Mouse (Mus musculus) lung, embryonic 16.5 days (tissue): ENCODE results near the gene Il18r1. TPM values are rescaled to one million over a fixed set of nuclear protein-coding genes. Genes with fewer than 3 reads are reported as not detected.

Experiments
- ATAC-seq: fragments of 200-750 bp; cut with Nextera tagmentation; 2 replicates; pipeline ENCODE4 v1.8.0; 2017; ENCODE audit warnings: low read depth, mild to moderate bottlenecking, moderate library complexity
- H3K27ac ChIP-seq: fragments of 300-500 bp; sonication (generic); 2 replicates; pipeline ENCODE4 v1.5.1; 2014; ENCODE audit warnings: mild to moderate bottlenecking, control low read depth, low read length
- H3K27me3 ChIP-seq: fragments of 300-500 bp; sonication (generic); 2 replicates; pipeline ENCODE4 v1.6.1; 2014; ENCODE audit warnings: low read depth, low read length, mixed read lengths; ENCODE audit not compliant: control insufficient read depth, insufficient read depth
- H3K36me3 ChIP-seq: fragments of 300-500 bp; sonication (generic); 2 replicates; pipeline ENCODE4 v1.6.1; 2014; ENCODE audit warnings: low read length; ENCODE audit not compliant: control insufficient read depth, insufficient read depth
- H3K4me1 ChIP-seq: fragments of 300-500 bp; sonication (generic); replicated peaks from 2 replicates; pipeline ENCODE4 v1.6.1; 2014; ENCODE audit warnings: low read length, mixed read lengths; ENCODE audit not compliant: control insufficient read depth, insufficient read depth
- H3K4me2 ChIP-seq: fragments of 300-500 bp; sonication (generic); 2 replicates; pipeline ENCODE4 v1.6.1; 2014; ENCODE audit warnings: low read depth, low read length, control low read depth
- H3K4me3 ChIP-seq: fragments of 300-500 bp; sonication (generic); 2 replicates; pipeline ENCODE4 v1.5.1; 2014; ENCODE audit warnings: mild to moderate bottlenecking, low read length, control low read depth
- H3K9ac ChIP-seq: fragments of 300-500 bp; sonication (generic); 2 replicates; pipeline ENCODE4 v1.6.1; 2014; ENCODE audit warnings: low read length, control low read depth
- H3K9me3 ChIP-seq: fragments of 300-500 bp; sonication (generic); 2 replicates; pipeline ENCODE4 v1.6.1; 2016; ENCODE audit warnings: low read length; ENCODE audit not compliant: control insufficient read depth
- WGBS: fragments of 180-500 bp; shearing (Covaris S2); extraction: QIAGEN DNeasy Blood & Tissue Kit; methylation state at CpG from one replicate; pipeline ENCODE4 v1.1.7; 2014; 5-methylcytosine and 5-hydroxymethylcytosine counted together
- polyA plus RNA-seq: library from polyadenylated mRNA; unstranded; fragments of >200 nt; fragmentation: Nextera tagmentation; extraction: Ambion mirVana; gene quantifications from 2 replicates; pipeline ENCODE4 v1.2.1, GENCODE M21; 2015

Il18r1 gene
- polyA plus RNA-seq, 1 experiment from 2014 or later: 7.6 TPM

DNA sequence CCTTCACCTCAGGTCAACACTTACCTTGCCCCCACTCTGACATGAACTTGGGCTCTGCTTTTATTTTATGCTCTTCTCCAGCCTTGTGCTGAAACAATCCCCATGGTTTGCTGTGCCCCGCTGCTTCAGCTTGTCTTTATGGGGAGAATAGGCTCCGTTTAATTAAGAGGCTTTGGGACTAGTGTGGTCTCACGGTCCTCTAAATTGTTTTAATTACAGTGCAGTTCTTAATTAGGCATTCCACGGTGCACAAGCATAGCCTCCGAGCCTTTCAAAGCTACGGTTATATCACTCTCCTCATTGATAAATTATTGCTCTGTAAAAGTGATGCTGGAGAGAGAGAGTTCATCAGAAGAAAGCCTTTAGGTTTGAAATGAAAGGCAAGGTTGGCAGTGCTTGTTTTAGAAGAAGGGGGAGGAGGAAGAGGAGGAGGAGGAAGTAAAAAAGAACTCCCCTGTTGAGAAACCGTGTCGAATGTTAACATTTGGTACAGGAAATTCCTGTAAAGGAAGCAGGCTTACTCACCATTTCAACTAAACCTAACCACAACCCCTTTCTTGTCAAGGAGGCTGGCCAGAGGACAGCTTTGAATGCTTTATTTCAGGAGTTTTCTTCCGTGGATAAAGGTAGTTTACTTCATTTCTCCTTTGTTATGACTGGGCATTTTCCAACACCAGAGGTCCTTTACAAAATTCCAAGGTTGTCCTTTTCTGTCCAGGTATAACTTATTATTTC, 49.7 kb downstream of the Il18r1 start, which contains the start of gene Il18rap:
Gene Il18rap, plus strand, starts transcription at position 512 of the 735 bp plus-strand sequence.
- no peak within 1 kb of the TSS for H3K27ac ChIP-seq
- no peaks in the 10 kb centered on the region for H3K27me3 ChIP-seq
- H3K9ac ChIP-seq: no peak within 1 kb of the TSS
- no peaks in the 10 kb centered on the region for H3K36me3 ChIP-seq
- no peaks in the 10 kb centered on the region for H3K4me1 ChIP-seq
- H3K9me3 ChIP-seq: no peaks in the 10 kb centered on the region
- H3K4me2 ChIP-seq: no peak within 1 kb of the TSS
- ATAC-seq: no peak
- no peak within 1 kb of the TSS for H3K4me3 ChIP-seq
- 52% methylated on average over 9 of the region's 9 CpGs for WGBS

DNA sequence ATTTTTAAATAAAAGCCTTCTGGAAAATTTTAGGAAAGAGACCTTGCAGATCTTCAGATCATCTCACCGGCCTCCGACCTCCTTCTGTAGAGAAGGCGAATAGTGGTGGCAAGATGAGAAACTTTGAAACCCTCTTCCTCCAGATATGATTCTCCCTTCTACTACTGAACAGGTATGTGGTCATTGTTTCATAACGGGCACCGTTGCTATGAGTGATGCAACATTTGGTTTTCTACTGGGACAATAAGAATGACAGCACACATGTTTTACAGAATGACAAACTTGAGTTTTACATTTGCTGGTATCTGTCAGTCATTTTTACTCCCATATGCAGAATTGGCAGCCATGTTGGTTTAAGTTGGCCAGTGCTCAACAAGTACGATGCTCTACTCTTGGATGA, 51.0 kb downstream of the Il18r1 start:
- Histone ChIP-seq H3K4me3 (no peak overlapping the region), H3K4me1 (no peaks in the 10 kb centered on the region), H3K4me2 (no peak overlapping the region), H3K9ac (no peak overlapping the region), H3K27ac (no peak overlapping the region), H3K36me3 (no peaks in the 10 kb centered on the region), H3K9me3 (no peaks in the 10 kb centered on the region), H3K27me3 (no peaks in the 10 kb centered on the region)
- ATAC-seq: no peak
- WGBS: 91% methylated on average over 6 of the region's 6 CpGs

DNA sequence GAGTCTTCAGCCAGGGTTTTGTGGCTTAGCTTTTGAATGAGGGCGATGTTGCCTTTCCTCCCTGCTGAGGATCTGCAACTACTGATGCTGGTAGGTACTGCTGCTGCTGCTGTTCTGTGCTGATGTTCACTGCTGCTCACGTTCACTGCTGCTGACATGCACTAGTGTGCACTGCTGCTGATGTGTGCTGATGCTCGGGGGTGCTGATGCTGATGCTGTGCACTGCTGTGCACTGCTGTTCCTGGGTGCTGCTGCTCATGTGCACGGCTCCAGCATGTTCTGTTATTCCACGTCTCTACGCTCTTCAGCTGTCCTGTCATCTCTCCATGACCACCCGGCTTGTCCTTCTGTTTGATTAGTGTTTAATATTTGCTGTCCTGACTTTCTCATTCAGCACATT, 57.6 kb downstream of the Il18r1 start:
- Histone ChIP-seq H3K27me3 (no peaks in the 10 kb centered on the region), H3K27ac (no peak overlapping the region), H3K4me1 (no peaks in the 10 kb centered on the region), H3K4me3 (no peak overlapping the region), H3K9ac (no peak overlapping the region), H3K9me3 (no peaks in the 10 kb centered on the region), H3K4me2 (no peak overlapping the region), H3K36me3 (no peaks in the 10 kb centered on the region)
- no peak for ATAC-seq
- 77% methylated on average over 7 of the region's 7 CpGs for WGBS

DNA sequence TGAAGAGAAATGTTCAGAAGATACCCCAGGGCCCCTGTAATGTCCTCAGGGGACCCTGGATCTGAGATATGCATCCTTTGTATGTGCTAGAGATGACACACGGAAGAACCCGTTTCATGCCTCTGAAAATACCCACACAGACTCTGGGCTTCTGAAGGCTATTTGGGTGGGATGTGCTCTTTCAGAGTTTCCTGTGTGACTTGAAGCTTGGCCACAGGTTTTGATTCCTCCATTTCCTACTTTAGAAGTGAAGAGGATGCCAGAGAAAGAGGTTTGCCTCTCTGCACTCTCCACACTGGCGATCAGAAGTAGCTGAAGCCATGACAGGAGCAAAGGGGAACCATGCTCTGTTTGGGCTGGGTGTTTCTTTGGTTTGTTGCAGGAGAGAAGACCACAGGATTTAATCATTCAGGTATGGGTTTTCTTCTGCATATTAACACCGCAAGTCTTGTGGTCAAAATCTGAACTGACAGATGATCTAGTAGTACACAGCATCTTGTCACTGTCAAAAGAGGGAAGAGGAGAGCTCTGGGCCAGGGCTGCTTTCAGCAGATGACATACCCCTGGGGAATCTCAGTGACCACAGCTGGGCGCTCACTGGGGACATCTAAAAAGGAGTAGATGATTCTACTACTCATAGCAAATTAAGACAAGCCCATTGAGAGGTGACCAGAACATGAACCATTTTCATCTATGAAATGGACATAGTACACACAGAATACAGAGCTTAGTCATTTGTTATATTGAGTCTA, 58.8 kb downstream of the Il18r1 start:
- Histone ChIP-seq H3K27ac (no peak overlapping the region), H3K4me3 (no peak overlapping the region), H3K9me3 (no peaks in the 10 kb centered on the region), H3K27me3 (no peaks in the 10 kb centered on the region), H3K4me2 (no peak overlapping the region), H3K9ac (no peak overlapping the region), H3K36me3 (no peaks in the 10 kb centered on the region), H3K4me1 (no peaks in the 10 kb centered on the region)
- ATAC-seq: no peak
- 82% methylated on average over 5 of the region's 5 CpGs for WGBS

DNA sequence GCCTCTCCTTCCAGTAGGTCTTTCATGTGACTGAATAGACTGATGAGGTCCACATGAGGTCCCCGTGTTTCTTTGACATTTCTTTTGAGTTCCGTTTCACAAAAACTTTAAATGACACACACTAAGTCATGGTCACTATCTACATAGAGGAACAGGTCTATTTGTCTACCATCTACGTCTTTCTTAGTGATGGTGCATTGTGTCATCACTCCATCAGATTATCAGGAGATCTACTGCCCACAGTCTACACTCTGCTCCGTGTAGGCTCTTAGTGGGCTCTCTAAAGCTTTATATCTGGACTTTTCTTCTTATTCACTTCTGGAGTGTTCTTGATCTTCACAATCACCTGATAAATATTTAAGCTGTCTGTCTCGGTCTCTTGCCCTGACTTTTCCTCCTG, 63.9 kb downstream of the Il18r1 start:
- Histone ChIP-seq H3K4me3 (no peak overlapping the region), H3K9me3 (no peaks in the 10 kb centered on the region), H3K4me2 (no peak overlapping the region), H3K36me3 (no peaks in the 10 kb centered on the region), H3K9ac (no peak overlapping the region), H3K4me1 (no peaks in the 10 kb centered on the region), H3K27me3 (no peaks in the 10 kb centered on the region), H3K27ac (no peak overlapping the region)
- WGBS: 71% methylated on average over 5 of the region's 5 CpGs
- no peak for ATAC-seq

DNA sequence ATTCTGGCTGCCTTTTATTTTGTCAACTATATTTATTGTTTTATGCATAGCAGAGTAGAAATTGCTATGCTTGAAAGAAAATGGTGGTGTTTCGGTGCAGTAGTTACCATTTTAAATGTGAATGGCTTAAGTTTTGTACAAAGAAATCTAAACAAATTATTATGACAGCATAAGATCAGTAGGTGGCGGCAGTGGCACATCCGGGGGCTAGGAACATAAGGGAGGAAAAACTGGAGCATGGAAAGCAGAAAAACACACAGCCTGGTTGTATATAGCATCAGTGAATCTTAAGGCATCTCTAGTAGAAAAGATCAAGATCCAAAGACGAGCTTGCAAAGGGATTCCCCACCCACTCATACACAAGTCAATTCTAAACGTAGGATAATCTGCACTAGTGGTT, 72.2 kb downstream of the Il18r1 start:
- H3K4me1 ChIP-seq: no peaks in the 10 kb centered on the region
- ATAC-seq: no peak
- no peak overlapping the region for H3K27ac ChIP-seq
- no peaks in the 10 kb centered on the region for H3K9me3 ChIP-seq
- no peaks in the 10 kb centered on the region for H3K36me3 ChIP-seq
- WGBS: 69% methylated on average over 5 of the region's 5 CpGs
- no peak overlapping the region for H3K4me2 ChIP-seq
- no peak overlapping the region for H3K4me3 ChIP-seq
- H3K27me3 ChIP-seq: no peaks in the 10 kb centered on the region
- no peak overlapping the region for H3K9ac ChIP-seq

DNA sequence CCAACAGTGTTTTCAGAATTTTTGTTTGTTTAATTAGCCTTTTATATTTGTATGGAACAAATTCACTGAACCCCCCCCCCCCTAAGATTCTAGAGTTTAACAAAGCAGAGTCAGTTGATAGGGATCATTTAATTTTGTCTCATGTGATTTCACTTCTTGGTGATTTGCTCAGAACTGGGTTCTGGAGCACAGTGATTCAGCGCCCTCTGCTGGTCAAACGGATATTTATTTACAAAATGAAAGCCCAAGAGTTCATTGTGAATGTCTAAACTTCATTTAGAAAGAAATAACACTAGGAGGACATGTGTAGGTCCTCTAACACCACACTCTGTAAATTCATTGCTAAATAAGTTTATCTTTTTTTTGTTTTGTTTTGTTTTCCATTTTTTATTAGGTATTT, 79.3 kb downstream of the Il18r1 start:
- Histone ChIP-seq H3K9me3 (no peaks in the 10 kb centered on the region), H3K27ac (no peak overlapping the region), H3K27me3 (no peaks in the 10 kb centered on the region), H3K4me2 (no peak overlapping the region), H3K4me1 (no peaks in the 10 kb centered on the region), H3K36me3 (no peaks in the 10 kb centered on the region), H3K4me3 (no peak overlapping the region), H3K9ac (no peak overlapping the region)
- no peak for ATAC-seq
- WGBS: 0% methylated on average over 2 of the region's 2 CpGs

DNA sequence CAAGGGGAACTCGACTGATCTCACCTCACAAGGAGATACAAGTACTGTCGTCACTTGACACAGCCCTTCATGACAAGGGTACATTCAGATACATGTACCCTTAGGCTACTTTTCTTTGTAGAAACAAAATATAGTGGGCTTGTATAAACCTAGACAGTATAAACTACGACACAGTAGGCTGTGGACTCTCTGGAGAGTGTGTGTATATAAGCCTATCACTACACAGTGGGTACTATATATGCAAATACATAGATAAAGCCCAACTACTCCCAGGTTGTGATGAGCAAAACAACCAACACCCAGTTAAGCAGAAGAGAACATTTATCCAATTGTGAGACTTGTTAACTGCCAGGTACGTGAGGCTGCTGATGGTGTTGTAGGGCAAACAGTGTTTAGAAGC, 81.3 kb downstream of the Il18r1 start:
- no peaks in the 10 kb centered on the region for H3K27me3 ChIP-seq
- 64% methylated on average over 4 of the region's 4 CpGs for WGBS
- no peak overlapping the region for H3K4me2 ChIP-seq
- no peak overlapping the region for H3K4me3 ChIP-seq
- no peaks in the 10 kb centered on the region for H3K36me3 ChIP-seq
- H3K4me1 ChIP-seq: no peaks in the 10 kb centered on the region
- H3K27ac ChIP-seq: no peak overlapping the region
- no peak for ATAC-seq
- H3K9ac ChIP-seq: no peak overlapping the region
- no peaks in the 10 kb centered on the region for H3K9me3 ChIP-seq

DNA sequence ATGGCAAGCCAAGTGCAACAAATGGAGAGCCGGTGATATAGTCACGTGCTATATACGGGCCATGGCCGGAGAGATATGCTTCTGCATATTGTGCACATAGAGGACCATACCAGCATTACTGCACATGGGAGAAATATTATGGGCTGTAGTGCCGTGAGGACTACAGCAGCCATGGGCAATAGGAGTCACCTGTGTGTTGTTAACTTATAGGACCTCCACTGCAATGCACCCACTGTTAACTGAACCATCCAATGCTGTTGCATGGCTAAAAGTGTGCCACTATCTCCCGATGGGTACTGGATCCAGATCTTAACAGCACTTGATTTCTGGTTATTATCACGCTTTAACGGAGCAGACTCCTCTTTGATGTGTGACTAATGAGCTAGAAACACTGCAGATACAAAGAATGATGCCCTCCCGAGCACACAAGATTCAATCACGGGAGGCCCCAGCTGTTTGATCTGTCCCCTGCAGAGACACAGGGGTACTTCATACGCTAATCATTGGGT, 81.8 kb downstream of the Il18r1 start:
- no peak for ATAC-seq
- Histone ChIP-seq H3K27me3 (no peaks in the 10 kb centered on the region), H3K9me3 (no peaks in the 10 kb centered on the region), H3K4me1 (no peaks in the 10 kb centered on the region), H3K4me2 (no peak overlapping the region), H3K27ac (no peak overlapping the region), H3K36me3 (no peaks in the 10 kb centered on the region), H3K9ac (no peak overlapping the region), H3K4me3 (no peak overlapping the region)
- 67% methylated on average over 11 of the region's 11 CpGs for WGBS
